Mouse (Mus musculus): ENCODE measurements around the gene Hcrtr1. TPM values are rescaled to one million over a fixed set of nuclear protein-coding genes. Genes with fewer than 3 reads are reported as not detected.
A peak's percentile ranks its signal among the peaks of the same experiment; 100 is the strongest.

The Hcrtr1 gene
- polyA plus RNA-seq, 1 experiment from 2014 or later, result 6.6 TPM

GRCm38 (mm10) chr4:130170362-130170761 lies 31.2 kb upstream of the Hcrtr1 start:
- 86% methylated on average over 4 of the region's 4 CpGs for whole genome bisulfite sequencing
- Histone ChIP-seq H3K9ac (ENCODE audit: low read depth, low read length) (no peak overlapping the region), H3K27ac (ENCODE audit: low read length) (no peak overlapping the region), H3K4me2 (ENCODE audit: low read length) (no peak overlapping the region), H3K4me1 (ENCODE audit: control insufficient read depth, insufficient read depth, low read length) (peaks cover 10% of the 10 kb centered on the region), H3K4me3 (ENCODE audit: low read depth, low read length) (no peak overlapping the region), H3K9me3 (replicated peaks; ENCODE audit: control insufficient read depth, low read length, poor library complexity, severe bottlenecking) (no peaks in the 10 kb centered on the region), H3K27me3 (ENCODE audit: control insufficient read depth, insufficient read depth, low read depth, low read length) (peaks cover 22% of the 10 kb centered on the region), H3K36me3 (ENCODE audit: control insufficient read depth, insufficient read depth, low read length) (no peaks in the 10 kb centered on the region)
- no peak for ATAC-seq

DNA sequence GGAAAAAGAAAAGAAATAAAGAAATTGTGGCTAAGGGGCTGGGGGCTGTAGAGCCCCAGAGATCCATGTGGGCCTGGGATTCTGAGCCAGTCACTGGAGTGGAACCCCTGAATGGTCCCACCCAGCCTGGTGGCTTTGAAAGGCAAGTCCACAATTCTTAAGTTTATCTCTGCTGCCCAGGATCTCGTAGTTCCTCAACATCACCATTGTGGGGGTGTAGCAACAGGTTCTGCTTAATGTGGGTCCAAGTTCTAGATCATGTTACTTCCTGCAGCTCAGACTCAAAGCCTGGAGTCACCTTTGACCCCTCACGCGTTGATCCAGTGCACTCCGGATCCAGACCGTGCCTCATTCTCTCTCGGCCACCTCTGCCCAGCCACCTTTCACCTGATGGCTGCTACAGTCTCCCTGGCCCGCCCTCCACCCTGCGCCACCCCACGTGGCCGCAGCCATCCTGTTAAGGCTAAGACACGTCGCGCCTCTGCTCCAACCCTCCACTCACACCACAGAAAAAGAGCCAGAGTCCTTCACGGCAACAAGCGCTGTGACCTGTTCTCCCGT lies 30.3 kb upstream of the Hcrtr1 start:
- Histone ChIP-seq H3K4me1 (ENCODE audit: control insufficient read depth, insufficient read depth, low read length) (peaks cover 1% of the 10 kb centered on the region; the same call in 1 of the 2 replicates), H3K4me2 (ENCODE audit: low read length) (no peak overlapping the region), H3K36me3 (ENCODE audit: control insufficient read depth, insufficient read depth, low read length) (no peaks in the 10 kb centered on the region), H3K27ac (ENCODE audit: low read length) (no peak overlapping the region), H3K9ac (ENCODE audit: low read depth, low read length) (no peak overlapping the region), H3K4me3 (ENCODE audit: low read depth, low read length) (no peak overlapping the region), H3K9me3 (replicated peaks; ENCODE audit: control insufficient read depth, low read length, poor library complexity, severe bottlenecking) (no peaks in the 10 kb centered on the region), H3K27me3 (ENCODE audit: control insufficient read depth, insufficient read depth, low read depth, low read length) (peaks cover 14% of the 10 kb centered on the region)
- no peak for ATAC-seq
- WGBS, result 89% methylated on average over 16 of the region's 16 CpGs

- no peak for ATAC-seq
- H3K9me3 ChIP-seq (replicated peaks; ENCODE audit: control insufficient read depth, low read length, poor library complexity, severe bottlenecking), result no peaks in the 10 kb centered on the region
- WGBS, result 28% methylated on average over 16 of the region's 16 CpGs
- no peak overlapping the region for H3K4me3 ChIP-seq (ENCODE audit: low read depth, low read length)
- H3K27me3 ChIP-seq (ENCODE audit: control insufficient read depth, insufficient read depth, low read depth, low read length), result peaks cover 9% of the 10 kb centered on the region
- no peaks in the 10 kb centered on the region for H3K4me1 ChIP-seq (ENCODE audit: control insufficient read depth, insufficient read depth, low read length)
- H3K27ac ChIP-seq (ENCODE audit: low read length), result no peak overlapping the region
- H3K4me2 ChIP-seq (ENCODE audit: low read length), result no peak overlapping the region
- no peaks in the 10 kb centered on the region for H3K36me3 ChIP-seq (ENCODE audit: control insufficient read depth, insufficient read depth, low read length)
- H3K9ac ChIP-seq (ENCODE audit: low read depth, low read length), result no peak overlapping the region
Measured at GRCm38 (mm10) chr4:130168280-130169183, 29.4 kb upstream of the Hcrtr1 start.

DNA sequence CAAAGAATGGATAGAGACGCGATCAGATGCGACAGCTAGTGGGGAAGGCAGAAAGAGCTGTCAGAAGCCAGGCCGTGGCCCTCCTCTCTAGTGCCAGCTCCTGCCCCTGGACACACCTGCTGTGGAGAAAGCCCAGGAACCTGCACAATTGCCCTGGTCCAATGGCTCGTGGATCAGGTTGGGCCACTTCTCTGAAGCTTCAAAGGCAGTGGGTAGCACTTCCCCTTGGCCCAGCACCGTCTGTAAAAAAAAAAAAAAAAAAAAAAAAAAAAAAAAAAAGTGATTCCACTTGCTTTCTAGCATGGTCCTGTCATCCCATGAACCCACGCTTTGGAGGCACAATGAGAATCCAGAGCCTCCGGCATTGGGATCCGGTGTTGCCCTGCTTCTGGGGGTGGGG lies 28.7 kb upstream of the Hcrtr1 start:
- 48% methylated on average over 9 of the region's 9 CpGs for WGBS
- H3K9ac ChIP-seq (ENCODE audit: low read depth, low read length), result no peak overlapping the region
- peak overlapping the region; percentile 34; the same call in 1 of the 2 replicates for H3K4me2 ChIP-seq (ENCODE audit: low read length)
- H3K9me3 ChIP-seq (replicated peaks; ENCODE audit: control insufficient read depth, low read length, poor library complexity, severe bottlenecking), result no peaks in the 10 kb centered on the region
- H3K36me3 ChIP-seq (ENCODE audit: control insufficient read depth, insufficient read depth, low read length), result no peaks in the 10 kb centered on the region
- no peaks in the 10 kb centered on the region for H3K4me1 ChIP-seq (ENCODE audit: control insufficient read depth, insufficient read depth, low read length)
- H3K27ac ChIP-seq (ENCODE audit: low read length), result no peak overlapping the region
- H3K27me3 ChIP-seq (ENCODE audit: control insufficient read depth, insufficient read depth, low read depth, low read length), result peaks cover 7% of the 10 kb centered on the region
- no peak overlapping the region for H3K4me3 ChIP-seq (ENCODE audit: low read depth, low read length)
- no peak for ATAC-seq

- H3K9me3 ChIP-seq (replicated peaks; ENCODE audit: control insufficient read depth, low read length, poor library complexity, severe bottlenecking), result no peaks in the 10 kb centered on the region
- H3K4me1 ChIP-seq (ENCODE audit: control insufficient read depth, insufficient read depth, low read length), result no peaks in the 10 kb centered on the region
- no peak overlapping the region for H3K4me3 ChIP-seq (ENCODE audit: low read depth, low read length)
- H3K9ac ChIP-seq (ENCODE audit: low read depth, low read length), result no peak overlapping the region
- peaks cover 7% of the 10 kb centered on the region for H3K27me3 ChIP-seq (ENCODE audit: control insufficient read depth, insufficient read depth, low read depth, low read length)
- 56% methylated on average over 22 of the region's 22 CpGs for WGBS
- peak overlapping the region; percentile 34; the same call in 1 of the 2 replicates for H3K4me2 ChIP-seq (ENCODE audit: low read length)
- no peaks in the 10 kb centered on the region for H3K36me3 ChIP-seq (ENCODE audit: control insufficient read depth, insufficient read depth, low read length)
- H3K27ac ChIP-seq (ENCODE audit: low read length), result no peak overlapping the region
- ATAC-seq, result no peak
Measured at GRCm38 (mm10) chr4:130167321-130167720, 28.2 kb upstream of the Hcrtr1 start.

GRCm38 (mm10) chr4:130166592-130166991 lies 27.4 kb upstream of the Hcrtr1 start:
- no peak overlapping the region for H3K9ac ChIP-seq (ENCODE audit: low read depth, low read length)
- no peaks in the 10 kb centered on the region for H3K9me3 ChIP-seq (replicated peaks; ENCODE audit: control insufficient read depth, low read length, poor library complexity, severe bottlenecking)
- H3K4me3 ChIP-seq (ENCODE audit: low read depth, low read length), result no peak overlapping the region
- H3K4me1 ChIP-seq (ENCODE audit: control insufficient read depth, insufficient read depth, low read length), result no peaks in the 10 kb centered on the region
- 84% methylated on average over 8 of the region's 8 CpGs for WGBS
- peaks cover 9% of the 10 kb centered on the region for H3K27me3 ChIP-seq (ENCODE audit: control insufficient read depth, insufficient read depth, low read depth, low read length)
- H3K36me3 ChIP-seq (ENCODE audit: control insufficient read depth, insufficient read depth, low read length), result no peaks in the 10 kb centered on the region
- H3K27ac ChIP-seq (ENCODE audit: low read length), result no peak overlapping the region
- no peak for ATAC-seq
- no peak overlapping the region for H3K4me2 ChIP-seq (ENCODE audit: low read length)

DNA sequence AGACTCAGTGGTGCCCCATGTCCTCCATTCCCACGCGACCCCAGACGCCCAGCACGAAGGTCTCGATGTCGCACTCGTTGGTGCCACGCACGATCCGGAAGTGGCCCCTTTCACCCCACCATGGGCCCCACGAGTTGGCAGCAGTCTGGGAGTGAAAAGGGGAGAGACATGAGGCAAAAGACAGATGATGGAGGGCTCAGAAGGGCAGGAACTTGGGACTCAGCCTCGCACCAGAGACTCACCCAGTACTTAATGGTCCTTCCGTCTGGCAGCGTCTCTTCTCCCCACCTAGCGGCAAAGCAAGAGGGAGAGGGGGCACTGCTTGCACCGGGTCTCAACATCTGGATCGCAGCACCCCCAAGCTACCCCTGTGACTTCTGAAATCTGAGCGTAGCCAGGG lies 26.9 kb upstream of the Hcrtr1 start:
- no peak overlapping the region for H3K4me2 ChIP-seq (ENCODE audit: low read length)
- peaks cover 9% of the 10 kb centered on the region for H3K27me3 ChIP-seq (ENCODE audit: control insufficient read depth, insufficient read depth, low read depth, low read length)
- H3K9me3 ChIP-seq (replicated peaks; ENCODE audit: control insufficient read depth, low read length, poor library complexity, severe bottlenecking), result no peaks in the 10 kb centered on the region
- no peaks in the 10 kb centered on the region for H3K36me3 ChIP-seq (ENCODE audit: control insufficient read depth, insufficient read depth, low read length)
- no peak overlapping the region for H3K9ac ChIP-seq (ENCODE audit: low read depth, low read length)
- H3K4me1 ChIP-seq (ENCODE audit: control insufficient read depth, insufficient read depth, low read length), result no peaks in the 10 kb centered on the region
- WGBS, result 84% methylated on average over 18 of the region's 18 CpGs
- ATAC-seq, result no peak
- H3K27ac ChIP-seq (ENCODE audit: low read length), result no peak overlapping the region
- H3K4me3 ChIP-seq (ENCODE audit: low read depth, low read length), result no peak overlapping the region

- Histone ChIP-seq H3K27ac (ENCODE audit: low read length) (no peak overlapping the region), H3K4me3 (ENCODE audit: low read depth, low read length) (no peak overlapping the region), H3K9me3 (replicated peaks; ENCODE audit: control insufficient read depth, low read length, poor library complexity, severe bottlenecking) (no peaks in the 10 kb centered on the region), H3K27me3 (ENCODE audit: control insufficient read depth, insufficient read depth, low read depth, low read length) (peaks cover 9% of the 10 kb centered on the region), H3K36me3 (ENCODE audit: control insufficient read depth, insufficient read depth, low read length) (no peaks in the 10 kb centered on the region), H3K9ac (ENCODE audit: low read depth, low read length) (no peak overlapping the region), H3K4me1 (ENCODE audit: control insufficient read depth, insufficient read depth, low read length) (no peaks in the 10 kb centered on the region), H3K4me2 (ENCODE audit: low read length) (no peak overlapping the region)
- no peak for ATAC-seq
- WGBS, result 75% methylated on average over 6 of the region's 6 CpGs
Measured at GRCm38 (mm10) chr4:130164121-130164520, 25.0 kb upstream of the Hcrtr1 start.

DNA sequence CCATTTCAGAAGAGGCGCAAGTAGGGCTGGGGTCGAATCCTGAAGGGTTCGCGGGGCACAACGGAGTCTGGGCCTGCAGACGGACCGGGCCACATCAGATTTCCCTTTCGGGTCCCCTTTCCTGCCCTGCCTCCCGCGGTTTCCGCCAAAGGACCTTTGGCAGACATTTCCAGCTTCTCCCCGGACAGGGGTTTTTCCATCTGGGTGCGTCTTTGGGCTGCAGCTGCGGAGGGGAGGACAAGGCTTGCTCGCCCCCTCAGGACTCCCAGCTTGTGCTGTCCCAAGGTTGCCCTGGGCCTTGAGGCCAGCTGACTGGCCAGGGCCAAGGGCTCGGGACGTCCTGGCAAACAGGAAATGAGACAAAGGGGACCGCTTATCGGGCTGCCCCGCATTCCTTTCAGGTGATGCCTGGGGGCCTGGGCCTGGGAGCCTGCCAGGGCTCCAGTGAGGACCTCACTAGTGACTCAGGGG lies 24.3 kb upstream of the Hcrtr1 start:
- Histone ChIP-seq H3K4me2 (ENCODE audit: low read length) (peak overlapping the region; percentile 21; the same call in 1 of the 2 replicates), H3K4me3 (ENCODE audit: low read depth, low read length) (no peak overlapping the region; the same call in 1 of the 2 replicates), H3K27me3 (ENCODE audit: control insufficient read depth, insufficient read depth, low read depth, low read length) (peaks cover 9% of the 10 kb centered on the region), H3K4me1 (ENCODE audit: control insufficient read depth, insufficient read depth, low read length) (no peaks in the 10 kb centered on the region), H3K36me3 (ENCODE audit: control insufficient read depth, insufficient read depth, low read length) (no peaks in the 10 kb centered on the region), H3K9ac (ENCODE audit: low read depth, low read length) (0 out of 2 replicates have a peak overlapping the region, but pooled peaks have one; percentile 25), H3K27ac (ENCODE audit: low read length) (no peak overlapping the region), H3K9me3 (replicated peaks; ENCODE audit: control insufficient read depth, low read length, poor library complexity, severe bottlenecking) (no peaks in the 10 kb centered on the region)
- 6% methylated on average over 20 of the region's 20 CpGs for WGBS
- no peak for ATAC-seq
